Mouse (Mus musculus): ENCODE results near the gene Cdk19. TPM values are rescaled to one million over a fixed set of nuclear protein-coding genes. Genes with fewer than 3 reads are reported as not detected.

Cdk19 gene
- polyA plus RNA-seq, 1 experiment from 2014 or later, result 7.3 TPM

GRCm38 (mm10) chr10:40524991-40525390, 185.6 kb downstream of the Cdk19 start:
- Histone ChIP-seq H3K4me2 (ENCODE audit: low read length) (no peak overlapping the region), H3K27ac (no peak overlapping the region), H3K4me3 (replicated peaks; ENCODE audit: low read depth, low read length) (no peak overlapping the region), H3K9ac (ENCODE audit: low read depth, low read length) (no peak overlapping the region), H3K36me3 (ENCODE audit: insufficient read depth, low read length) (no peaks in the 10 kb centered on the region), H3K4me1 (replicated peaks; ENCODE audit: insufficient read depth, low read length) (peaks cover 7% of the 10 kb centered on the region; the same call in 1 of the 2 replicates), H3K27me3 (ENCODE audit: insufficient read depth, low read length) (no peaks in the 10 kb centered on the region), H3K9me3 (replicated peaks; ENCODE audit: low read length) (no peaks in the 10 kb centered on the region)
- DNase-seq (ENCODE audit: low spot score), result peak; percentile 83
- peak; percentile 92 for TF ChIP-seq CTCF (IDR thresholded peaks at IDR 0.05; ENCODE audit: low read depth)
- ATAC-seq (replicated peaks; ENCODE audit: low FRiP score, low read depth), result no peak
- WGBS, result 28% methylated on average over 10 of the region's 10 CpGs

DNA sequence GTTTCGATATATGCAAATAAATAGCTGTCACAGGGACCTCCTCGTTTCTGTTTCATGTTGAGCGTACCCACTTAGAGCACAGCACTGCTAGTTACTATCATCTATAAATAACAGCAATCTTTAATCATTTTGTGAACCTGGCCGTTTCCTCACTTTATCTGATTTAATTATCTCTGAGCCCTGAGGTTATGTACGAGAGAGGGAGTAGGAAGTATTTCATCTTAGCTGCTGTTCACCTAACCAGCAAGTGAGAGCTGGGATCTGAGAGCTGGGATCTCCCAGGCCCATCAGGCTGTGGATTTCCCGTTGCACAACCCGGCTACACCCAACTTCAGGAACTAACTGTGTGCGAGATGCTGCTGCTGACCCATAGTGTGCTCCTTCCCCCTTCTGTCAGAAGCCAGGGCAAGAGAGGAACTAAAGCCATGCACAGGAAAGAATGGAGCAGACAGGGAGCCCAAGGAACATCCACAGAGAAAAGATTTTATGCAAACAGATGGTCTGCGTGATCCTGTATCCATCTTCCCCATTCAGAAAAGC, 186.3 kb downstream of the Cdk19 start:
- Histone ChIP-seq H3K27ac (no peak overlapping the region), H3K4me2 (ENCODE audit: low read length) (no peak overlapping the region), H3K36me3 (ENCODE audit: insufficient read depth, low read length) (no peaks in the 10 kb centered on the region), H3K27me3 (ENCODE audit: insufficient read depth, low read length) (no peaks in the 10 kb centered on the region), H3K4me3 (replicated peaks; ENCODE audit: low read depth, low read length) (no peak overlapping the region), H3K4me1 (replicated peaks; ENCODE audit: insufficient read depth, low read length) (peaks cover 7% of the 10 kb centered on the region; the same call in 1 of the 2 replicates), H3K9me3 (replicated peaks; ENCODE audit: low read length) (no peaks in the 10 kb centered on the region), H3K9ac (ENCODE audit: low read depth, low read length) (no peak overlapping the region)
- WGBS, result 60% methylated on average over 9 of the region's 9 CpGs
- TF ChIP-seq CTCF (IDR thresholded peaks at IDR 0.05; ENCODE audit: low read depth), result no peak
- ATAC-seq (replicated peaks; ENCODE audit: low FRiP score, low read depth) (no peak), DNase-seq (ENCODE audit: low spot score) (no peak)

DNA sequence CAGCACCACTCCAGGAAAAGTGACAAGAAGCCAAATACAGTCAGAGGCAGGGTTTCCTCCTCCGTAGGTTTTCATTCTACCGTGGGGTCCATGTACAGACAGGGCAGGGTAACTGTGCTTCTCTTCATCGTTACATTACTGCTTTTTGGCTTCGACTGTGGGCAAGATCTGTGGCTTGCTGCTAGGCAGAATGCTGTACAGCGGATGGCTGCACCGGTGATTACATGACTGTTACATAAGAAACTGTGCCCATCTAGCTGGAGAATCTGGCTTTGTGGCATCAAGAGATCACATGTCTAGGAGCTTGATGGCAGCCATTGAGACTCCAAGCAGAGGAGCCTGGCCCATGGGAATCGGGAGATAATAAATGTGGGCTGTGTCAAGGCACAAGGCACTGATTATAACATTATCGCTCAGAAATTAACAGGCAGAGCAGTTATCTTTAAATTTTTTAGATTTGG, 187.0 kb downstream of the Cdk19 start:
- Histone ChIP-seq H3K36me3 (ENCODE audit: insufficient read depth, low read length) (no peaks in the 10 kb centered on the region), H3K4me1 (replicated peaks; ENCODE audit: insufficient read depth, low read length) (peaks cover 7% of the 10 kb centered on the region; the same call in 1 of the 2 replicates), H3K9ac (ENCODE audit: low read depth, low read length) (no peak overlapping the region), H3K4me3 (replicated peaks; ENCODE audit: low read depth, low read length) (no peak overlapping the region), H3K9me3 (replicated peaks; ENCODE audit: low read length) (no peaks in the 10 kb centered on the region), H3K4me2 (ENCODE audit: low read length) (no peak overlapping the region), H3K27ac (no peak overlapping the region), H3K27me3 (ENCODE audit: insufficient read depth, low read length) (no peaks in the 10 kb centered on the region)
- 71% methylated on average over 8 of the region's 8 CpGs for WGBS
- DNase-seq (ENCODE audit: low spot score) (no peak), ATAC-seq (replicated peaks; ENCODE audit: low FRiP score, low read depth) (no peak)
- no peak for TF ChIP-seq CTCF (IDR thresholded peaks at IDR 0.05; ENCODE audit: low read depth)

GRCm38 (mm10) chr10:40526986-40527385, 187.6 kb downstream of the Cdk19 start:
- TF ChIP-seq CTCF (IDR thresholded peaks at IDR 0.05; ENCODE audit: low read depth), result no peak
- 65% methylated on average over 3 of the region's 3 CpGs for WGBS
- H3K9ac ChIP-seq (ENCODE audit: low read depth, low read length), result no peak overlapping the region
- H3K4me3 ChIP-seq (replicated peaks; ENCODE audit: low read depth, low read length), result no peak overlapping the region
- H3K36me3 ChIP-seq (ENCODE audit: insufficient read depth, low read length), result no peaks in the 10 kb centered on the region
- ATAC-seq (replicated peaks; ENCODE audit: low FRiP score, low read depth) (no peak), DNase-seq (ENCODE audit: low spot score) (no peak)
- no peak overlapping the region for H3K27ac ChIP-seq
- peaks cover 2% of the 10 kb centered on the region; the same call in 1 of the 2 replicates for H3K4me1 ChIP-seq (replicated peaks; ENCODE audit: insufficient read depth, low read length)
- H3K9me3 ChIP-seq (replicated peaks; ENCODE audit: low read length), result no peaks in the 10 kb centered on the region
- H3K27me3 ChIP-seq (ENCODE audit: insufficient read depth, low read length), result no peaks in the 10 kb centered on the region
- no peak overlapping the region for H3K4me2 ChIP-seq (ENCODE audit: low read length)

DNA sequence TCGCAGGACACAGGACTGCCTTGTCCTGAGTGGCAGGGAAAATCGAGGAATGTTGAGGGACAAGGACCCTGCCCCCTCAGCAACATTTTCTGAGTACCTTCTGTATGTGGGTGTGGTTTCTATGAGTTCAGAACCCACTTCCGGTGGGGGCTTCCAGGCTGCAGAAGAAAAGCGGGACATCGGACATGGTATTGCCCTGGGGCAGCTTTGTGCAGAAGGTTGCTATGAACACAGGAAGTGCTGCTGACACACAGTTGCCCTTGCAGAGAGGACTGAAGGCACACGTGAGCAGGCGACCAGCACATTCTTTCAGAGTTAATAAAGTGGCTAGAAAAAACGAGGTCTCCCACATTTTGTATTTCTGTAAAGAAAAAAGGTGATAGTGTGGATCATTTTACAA, 188.2 kb downstream of the Cdk19 start:
- TF ChIP-seq CTCF (IDR thresholded peaks at IDR 0.05; ENCODE audit: low read depth), result no peak
- no peak overlapping the region for H3K27ac ChIP-seq
- 26% methylated on average over 8 of the region's 8 CpGs for WGBS
- H3K36me3 ChIP-seq (ENCODE audit: insufficient read depth, low read length), result no peaks in the 10 kb centered on the region
- H3K27me3 ChIP-seq (ENCODE audit: insufficient read depth, low read length), result no peaks in the 10 kb centered on the region
- H3K4me2 ChIP-seq (ENCODE audit: low read length), result 0 out of 2 replicates have a peak overlapping the region, but pooled peaks have one; percentile 5
- ATAC-seq (replicated peaks; ENCODE audit: low FRiP score, low read depth) (peak; percentile 30; the same call in 1 of the 2 replicates), DNase-seq (ENCODE audit: low spot score) (peak; percentile 38)
- H3K9me3 ChIP-seq (replicated peaks; ENCODE audit: low read length), result no peaks in the 10 kb centered on the region
- no peak overlapping the region for H3K9ac ChIP-seq (ENCODE audit: low read depth, low read length)
- H3K4me3 ChIP-seq (replicated peaks; ENCODE audit: low read depth, low read length), result no peak overlapping the region
- H3K4me1 ChIP-seq (replicated peaks; ENCODE audit: insufficient read depth, low read length), result no peaks in the 10 kb centered on the region

GRCm38 (mm10) chr10:40528668-40529067, 189.3 kb downstream of the Cdk19 start:
- DNase-seq (ENCODE audit: low spot score), result no peak
- no peak overlapping the region for H3K4me2 ChIP-seq (ENCODE audit: low read length)
- no peaks in the 10 kb centered on the region for H3K27me3 ChIP-seq (ENCODE audit: insufficient read depth, low read length)
- WGBS, result 26% methylated on average over 8 of the region's 10 CpGs
- TF ChIP-seq CTCF (IDR thresholded peaks at IDR 0.05; ENCODE audit: low read depth), result no peak
- no peaks in the 10 kb centered on the region for H3K36me3 ChIP-seq (ENCODE audit: insufficient read depth, low read length)
- H3K9ac ChIP-seq (ENCODE audit: low read depth, low read length), result no peak overlapping the region
- no peaks in the 10 kb centered on the region for H3K4me1 ChIP-seq (replicated peaks; ENCODE audit: insufficient read depth, low read length)
- H3K4me3 ChIP-seq (replicated peaks; ENCODE audit: low read depth, low read length), result no peak overlapping the region
- H3K9me3 ChIP-seq (replicated peaks; ENCODE audit: low read length), result no peaks in the 10 kb centered on the region
- ATAC-seq (replicated peaks; ENCODE audit: low FRiP score, low read depth), result no peak; the same call in 1 of the 2 replicates
- no peak overlapping the region for H3K27ac ChIP-seq

- no peak overlapping the region for H3K4me2 ChIP-seq (ENCODE audit: low read length)
- H3K9ac ChIP-seq (ENCODE audit: low read depth, low read length), result no peak overlapping the region
- no peaks in the 10 kb centered on the region for H3K27me3 ChIP-seq (ENCODE audit: insufficient read depth, low read length)
- H3K4me1 ChIP-seq (replicated peaks; ENCODE audit: insufficient read depth, low read length), result no peaks in the 10 kb centered on the region
- H3K36me3 ChIP-seq (ENCODE audit: insufficient read depth, low read length), result no peaks in the 10 kb centered on the region
- H3K9me3 ChIP-seq (replicated peaks; ENCODE audit: low read length), result no peaks in the 10 kb centered on the region
- TF ChIP-seq CTCF (IDR thresholded peaks at IDR 0.05; ENCODE audit: low read depth), result peak; percentile 80
- ATAC-seq (replicated peaks; ENCODE audit: low FRiP score, low read depth) (no peak), DNase-seq (ENCODE audit: low spot score) (peak; percentile 50)
- H3K4me3 ChIP-seq (replicated peaks; ENCODE audit: low read depth, low read length), result no peak overlapping the region
- 66% methylated on average over 6 of the region's 6 CpGs for WGBS
- no peak overlapping the region for H3K27ac ChIP-seq
Observed at GRCm38 (mm10) chr10:40529617-40530016, 190.3 kb downstream of the Cdk19 start.

All from kidney, postnatal 0 days (tissue).